Mouse (Mus musculus): ENCODE measurements at regions not wholly inside any gene's neighbourhood (a gene's known extent, or its start where the extent isn't known, plus 50 kb on each side); places are given as distances from the start of the nearest gene placed in this dataset.

- TF ChIP-seq POLR2A (IDR thresholded peaks at IDR 0.05; ENCODE audit: extremely low read depth, insufficient read depth, low read length) = no peak
- no peak for TF ChIP-seq CTCF (IDR thresholded peaks at IDR 0.05; ENCODE audit: low read depth, low read length)
Observed at GRCm38 (mm10) chr8:103779658-103780057, 321.8 kb upstream of the Cdh5 start.
